ENCODE assay signal across 15 mouse cellular contexts in genomic region chr5:30172115-30172514, GRCm38 (mm10). TPM values are rescaled to one million over a fixed set of nuclear protein-coding genes. Genes with fewer than 3 reads are reported as not detected.
DNase-seq lines count a peak whose midpoint lies in the region; ATAC-seq and TF ChIP-seq lines count a peak whose summit lies in the region.
"Had no signal": no experiment of that assay in that cellular context is flagged by ENCODE, and none has a peak within 500 bp of the region (broad histone marks: within the 10 kb centered on the region; RNA-seq: fewer than 3 reads in every experiment).

No protein-coding gene starts in this region.

- no peaks in the 10 kb centered on the region for H3K27me3 ChIP-seq in hindbrain, embryonic 11.5 days (ENCODE audit: control insufficient read depth, insufficient read depth, low read length)
- H3K27me3 ChIP-seq in hindbrain, postnatal 0 days (ENCODE audit: insufficient read depth, low read length), result no peaks in the 10 kb centered on the region
- no peaks in the 10 kb centered on the region for H3K27me3 ChIP-seq in limb, embryonic 11.5 days (ENCODE audit: control insufficient read depth, insufficient read depth, low read length)
- H3K27me3 ChIP-seq: forebrain, embryonic 13.5 days had no signal

- ATAC-seq in hindbrain, embryonic 11.5 days (ENCODE audit: low FRiP score), result no peak
- no peak for ATAC-seq in hindbrain, postnatal 0 days
- ATAC-seq in limb, embryonic 11.5 days (ENCODE audit: insufficient number of reproducible peaks, low FRiP score, low TSS enrichment, low read depth), result no peak
- ATAC-seq: activated CD4-positive, CD25-positive, alpha-beta regulatory T cell, adult 4 months; forebrain, embryonic 13.5 days; inflammation-experienced regulatory T-cells, adult 6 months had no signal

- no peak overlapping the region for H3K4me3 ChIP-seq in hindbrain, embryonic 11.5 days (ENCODE audit: low read depth, low read length)
- H3K4me3 ChIP-seq in hindbrain, postnatal 0 days (ENCODE audit: low read length), result no peak overlapping the region
- H3K4me3 ChIP-seq in limb, embryonic 11.5 days (ENCODE audit: low read depth, low read length), result no peak overlapping the region
- H3K4me3 ChIP-seq: forebrain, embryonic 13.5 days had no signal

- H3K4me1 ChIP-seq in hindbrain, embryonic 11.5 days (replicated peaks; ENCODE audit: control insufficient read depth, insufficient read depth, low read length), result no peaks in the 10 kb centered on the region
- H3K4me1 ChIP-seq in hindbrain, postnatal 0 days (ENCODE audit: insufficient read depth, low read length), result no peaks in the 10 kb centered on the region
- peaks cover 9% of the 10 kb centered on the region for H3K4me1 ChIP-seq in limb, embryonic 11.5 days (ENCODE audit: control insufficient read depth, insufficient read depth, low read length)
- H3K4me1 ChIP-seq: forebrain, embryonic 13.5 days had no signal

- DNase-seq in hindbrain, embryonic 11.5 days (ENCODE audit: low spot score), result peak; percentile 43
- DNase-seq in hindbrain, postnatal 0 days (ENCODE audit: low spot score), result no peak
- DNase-seq in brain, adult 2 months (ENCODE audit: low read depth, low spot score), result peak; percentile 10
- peak; percentile 57 to 64 for DNase-seq in heart, adult 9 months (ENCODE audit: low spot score in 2 of 2)
- DNase-seq in limb, embryonic 11.5 days (ENCODE audit: low spot score), result peak; percentile 66
- no peak for DNase-seq in right cerebral cortex, postnatal 36 days (ENCODE audit: low spot score in 2 of 2)
- DNase-seq in urinary bladder, adult 18-20 months (ENCODE audit: low spot score in 2 of 2), result no peak
- no peak for DNase-seq in urinary bladder, postnatal 4 days (ENCODE audit: low spot score in 2 of 2)
- DNase-seq: cerebellum, adult 9-10 months; right cerebral cortex, adult 18-20 months; thymus, postnatal 25 days had no signal

- no peak for TF ChIP-seq CTCF in hindbrain, postnatal 0 days (IDR thresholded peaks at IDR 0.05; ENCODE audit: low read depth)

- no peaks in the 10 kb centered on the region for H3K36me3 ChIP-seq in hindbrain, embryonic 11.5 days (ENCODE audit: control insufficient read depth, insufficient read depth, low read length)
- H3K36me3 ChIP-seq in hindbrain, postnatal 0 days (ENCODE audit: insufficient read depth, low read length), result peaks cover 46% of the 10 kb centered on the region
- peaks cover 4% of the 10 kb centered on the region; the same call in 1 of the 2 replicates for H3K36me3 ChIP-seq in limb, embryonic 11.5 days (ENCODE audit: control insufficient read depth, insufficient read depth, low read length)

- H3K4me2 ChIP-seq in hindbrain, embryonic 11.5 days (replicated peaks; ENCODE audit: low read depth, low read length), result no peak overlapping the region
- H3K4me2 ChIP-seq in hindbrain, postnatal 0 days (ENCODE audit: low read depth, low read length), result no peak overlapping the region
- H3K4me2 ChIP-seq in limb, embryonic 11.5 days (ENCODE audit: low read depth, severe bottlenecking), result no peak overlapping the region
- H3K4me2 ChIP-seq: forebrain, embryonic 13.5 days had no signal

- H3K9me3 ChIP-seq in hindbrain, embryonic 11.5 days (ENCODE audit: control insufficient read depth, low read length), result no peaks in the 10 kb centered on the region
- no peaks in the 10 kb centered on the region for H3K9me3 ChIP-seq in hindbrain, postnatal 0 days (ENCODE audit: low read length)
- H3K9me3 ChIP-seq in limb, embryonic 11.5 days (ENCODE audit: control insufficient read depth, low read length), result no peaks in the 10 kb centered on the region
- H3K9me3 ChIP-seq: forebrain, embryonic 13.5 days had no signal

- H3K9ac ChIP-seq in hindbrain, embryonic 11.5 days (ENCODE audit: low read depth, low read length), result no peak overlapping the region
- no peak overlapping the region for H3K9ac ChIP-seq in hindbrain, postnatal 0 days (replicated peaks; ENCODE audit: low read length)
- no peak overlapping the region for H3K9ac ChIP-seq in limb, embryonic 11.5 days (ENCODE audit: low read length)
- H3K9ac ChIP-seq: forebrain, embryonic 13.5 days had no signal

- no peak overlapping the region for H3K27ac ChIP-seq in hindbrain, embryonic 11.5 days (ENCODE audit: low read depth, low read length)
- no peak overlapping the region for H3K27ac ChIP-seq in hindbrain, postnatal 0 days
- no peak overlapping the region for H3K27ac ChIP-seq in limb, embryonic 11.5 days (replicated peaks; ENCODE audit: low read depth, low read length)
- H3K27ac ChIP-seq: forebrain, embryonic 13.5 days had no signal

RNA-seq across cellular contexts. Expression of gene Hadhb, which starts 17.1 kb away (rescaled TPM):
- polyA plus RNA-seq in hindbrain, embryonic 11.5 days (2014; fragmentation: Nextera tagmentation; extraction: Ambion mirVana), result 99.9 and 106 TPM in 2 replicates
- 56.8 and 68.3 TPM in 2 replicates for total RNA-seq in hindbrain, postnatal 0 days (2014; rRNA removed)
- 59.9 and 67.5 TPM in 2 replicates for polyA plus RNA-seq in hindbrain, postnatal 0 days (2015; fragmentation: Nextera tagmentation; extraction: Ambion mirVana)
- polyA plus RNA-seq in limb, embryonic 11.5 days (2014; fragmentation: Nextera tagmentation; extraction: Ambion mirVana), result 119 and 127 TPM in 2 replicates

RNA-seq across cellular contexts. Expression of gene Hadha, which starts 17.2 kb away (rescaled TPM):
- 59.4 and 81.2 TPM in 2 replicates for polyA plus RNA-seq in hindbrain, embryonic 11.5 days (2014; fragmentation: Nextera tagmentation; extraction: Ambion mirVana)
- 50.1 and 50.4 TPM in 2 replicates for total RNA-seq in hindbrain, postnatal 0 days (2014; rRNA removed)
- 68.0 and 79.1 TPM in 2 replicates for polyA plus RNA-seq in hindbrain, postnatal 0 days (2015; fragmentation: Nextera tagmentation; extraction: Ambion mirVana)
- 92.2 and 97.1 TPM in 2 replicates for polyA plus RNA-seq in limb, embryonic 11.5 days (2014; fragmentation: Nextera tagmentation; extraction: Ambion mirVana)

RNA-seq across cellular contexts. Expression of gene Adgrf3, which starts 33.4 kb away (rescaled TPM):
- not detected in 2 replicates for polyA plus RNA-seq in hindbrain, embryonic 11.5 days (2014; fragmentation: Nextera tagmentation; extraction: Ambion mirVana)
- total RNA-seq in hindbrain, postnatal 0 days (2014; rRNA removed), result 0.37 TPM in 1 of 2 replicates, not detected in the other
- polyA plus RNA-seq in hindbrain, postnatal 0 days (2015; fragmentation: Nextera tagmentation; extraction: Ambion mirVana), result not detected in 2 replicates
- not detected in 2 replicates for polyA plus RNA-seq in limb, embryonic 11.5 days (2014; fragmentation: Nextera tagmentation; extraction: Ambion mirVana)
- total RNA-seq: layer of hippocampus, adult 8-10 months had no signal
- polyA plus RNA-seq: activated CD4-positive, CD25-positive, alpha-beta regulatory T cell, adult 4 months; forebrain, embryonic 13.5 days had no signal

Comparison
In these comparisons a context has a peak if more than half of its experiments do, and no peak if none do; other contexts are left out.
1. DNase-seq: peak in hindbrain, embryonic 11.5 days (single experiment), brain, adult 2 months (single experiment), heart, adult 9 months (2 of 2) and limb, embryonic 11.5 days (single experiment); none in hindbrain, postnatal 0 days (single experiment), right cerebral cortex, postnatal 36 days (0 of 2), urinary bladder, adult 18-20 months (0 of 2) and urinary bladder, postnatal 4 days (0 of 2).